ENCODE assay signal across 10 mouse cellular contexts in the genomic region with DNA sequence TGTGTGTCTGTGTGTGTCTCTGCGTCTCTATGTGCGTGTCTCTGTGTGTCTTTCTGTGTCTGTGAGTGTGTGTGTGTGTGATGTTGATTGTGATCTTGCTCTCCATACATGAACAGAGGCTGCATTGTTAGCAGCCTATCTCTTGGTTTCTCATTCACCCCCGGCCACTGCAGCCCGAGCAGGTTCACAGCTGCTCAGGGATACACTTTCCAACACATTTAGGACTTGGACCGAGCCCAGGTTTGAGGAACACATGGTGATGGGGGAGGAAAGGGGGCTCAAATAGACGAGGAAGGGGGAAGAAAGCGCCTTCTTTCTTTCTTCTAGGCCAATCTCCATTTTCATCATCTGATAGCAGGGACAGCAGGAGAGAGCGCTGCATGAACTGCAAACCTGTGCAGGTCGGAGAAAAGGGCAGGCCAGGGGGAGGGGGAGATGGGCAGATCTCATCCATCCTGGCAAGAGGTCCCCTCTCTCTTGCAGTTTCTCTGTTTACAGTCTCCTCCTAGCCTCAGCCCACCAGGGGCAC.
DNase-seq lines count a peak whose midpoint lies in the region; ATAC-seq and TF ChIP-seq lines count a peak whose summit lies in the region.
"Had no signal": no experiment of that assay in that cellular context is flagged by ENCODE, and none has a peak within 500 bp of the region (broad histone marks: within the 10 kb centered on the region; RNA-seq: fewer than 3 reads in every experiment).

No protein-coding gene starts in this region.

- H3K4me1 ChIP-seq in heart, embryonic 11.5 days (ENCODE audit: control insufficient read depth, insufficient read depth, low read length), result peaks cover 57% of the 10 kb centered on the region
- H3K4me1 ChIP-seq in neural tube, embryonic 12.5 days, result peaks cover 24% of the 10 kb centered on the region
- H3K4me1 ChIP-seq in intestine, postnatal 0 days (replicated peaks; ENCODE audit: control insufficient read depth, insufficient read depth, low read length), result peaks cover 4% of the 10 kb centered on the region; the same call in 1 of the 2 replicates
- peaks cover 69% of the 10 kb centered on the region for H3K4me1 ChIP-seq in stomach, embryonic 15.5 days

- H3K4me3 ChIP-seq in heart, embryonic 11.5 days (ENCODE audit: low read depth, low read length), result no peak overlapping the region
- no peak overlapping the region for H3K4me3 ChIP-seq in neural tube, embryonic 12.5 days
- no peak overlapping the region for H3K4me3 ChIP-seq in intestine, postnatal 0 days (ENCODE audit: low read depth, low read length)
- H3K4me3 ChIP-seq in stomach, embryonic 15.5 days (replicated peaks), result no peak overlapping the region

- H3K36me3 ChIP-seq in heart, embryonic 11.5 days (ENCODE audit: control insufficient read depth, insufficient read depth, low read length), result no peaks in the 10 kb centered on the region
- H3K36me3 ChIP-seq in neural tube, embryonic 12.5 days, result no peaks in the 10 kb centered on the region
- H3K36me3 ChIP-seq in intestine, postnatal 0 days (ENCODE audit: control insufficient read depth, insufficient read depth), result no peaks in the 10 kb centered on the region
- no peaks in the 10 kb centered on the region for H3K36me3 ChIP-seq in stomach, embryonic 15.5 days

- ATAC-seq in heart, embryonic 11.5 days (replicated peaks; ENCODE audit: insufficient number of reproducible peaks, low FRiP score, low TSS enrichment), result no peak
- ATAC-seq in neural tube, embryonic 12.5 days (ENCODE audit: low FRiP score, low read depth), result no peak
- ATAC-seq in intestine, postnatal 0 days, result no peak
- no peak for ATAC-seq in stomach, embryonic 15.5 days (ENCODE audit: insufficient read depth, low FRiP score, low read depth)

- H3K27ac ChIP-seq in heart, embryonic 11.5 days (ENCODE audit: low read depth, low read length), result peak overlapping the region; percentile 67; the same call in 1 of the 2 replicates
- H3K27ac ChIP-seq in neural tube, embryonic 12.5 days, result 0 out of 2 replicates have a peak overlapping the region, but pooled peaks have one; percentile 4
- H3K27ac ChIP-seq in intestine, postnatal 0 days (ENCODE audit: low read depth, low read length), result no peak overlapping the region
- H3K27ac ChIP-seq in stomach, embryonic 15.5 days, result peak overlapping the region; percentile 89

- H3K4me2 ChIP-seq in heart, embryonic 11.5 days, result no peak overlapping the region
- no peak overlapping the region for H3K4me2 ChIP-seq in neural tube, embryonic 12.5 days (replicated peaks)
- H3K4me2 ChIP-seq in intestine, postnatal 0 days (replicated peaks; ENCODE audit: low read depth), result no peak overlapping the region
- no peak overlapping the region for H3K4me2 ChIP-seq in stomach, embryonic 15.5 days

- intact Hi-C loops in heart, postnatal 14 days (cut with DNase I), result loop anchor here (5.0 kb wide), 1 partner anchor 73 kb away; no protein-coding TSS in a partner anchor

- 59% methylated on average over 9 of the region's 9 CpGs for WGBS in heart, embryonic 11.5 days (ENCODE audit: insufficient replicate concordance)
- WGBS in neural tube, embryonic 12.5 days, result 69% methylated on average over 9 of the region's 9 CpGs
- 47% methylated on average over 9 of the region's 9 CpGs for WGBS in intestine, postnatal 0 days
- 36% methylated on average over 9 of the region's 9 CpGs for WGBS in stomach, embryonic 15.5 days

- TF ChIP-seq CTCF in intestine, postnatal 0 days (IDR thresholded peaks at IDR 0.05; ENCODE audit: low read depth), result peak; percentile 43; the same call in 1 of the 2 replicates

- H3K9ac ChIP-seq in heart, embryonic 11.5 days (ENCODE audit: low read depth, low read length), result no peak overlapping the region
- no peak overlapping the region for H3K9ac ChIP-seq in neural tube, embryonic 12.5 days
- H3K9ac ChIP-seq in intestine, postnatal 0 days (ENCODE audit: low read depth, low read length), result no peak overlapping the region
- H3K9ac ChIP-seq in stomach, embryonic 15.5 days, result no peak overlapping the region

- no peaks in the 10 kb centered on the region for H3K9me3 ChIP-seq in heart, embryonic 11.5 days (replicated peaks; ENCODE audit: control insufficient read depth, low read length)
- no peaks in the 10 kb centered on the region for H3K9me3 ChIP-seq in neural tube, embryonic 12.5 days
- H3K9me3 ChIP-seq in intestine, postnatal 0 days (ENCODE audit: control insufficient read depth), result no peaks in the 10 kb centered on the region
- no peaks in the 10 kb centered on the region for H3K9me3 ChIP-seq in stomach, embryonic 15.5 days

- H3K27me3 ChIP-seq in heart, embryonic 11.5 days (ENCODE audit: control insufficient read depth, insufficient read depth, low read length), result no peaks in the 10 kb centered on the region
- H3K27me3 ChIP-seq in neural tube, embryonic 12.5 days (replicated peaks), result no peaks in the 10 kb centered on the region
- H3K27me3 ChIP-seq in intestine, postnatal 0 days (replicated peaks; ENCODE audit: control insufficient read depth, insufficient read depth, low read length), result no peaks in the 10 kb centered on the region
- no peaks in the 10 kb centered on the region for H3K27me3 ChIP-seq in stomach, embryonic 15.5 days (replicated peaks)

- no peak for DNase-seq in heart, postnatal 14 days
- no peak for DNase-seq in neural tube, embryonic 10.5 days (ENCODE audit: extremely low spot score, low spot score)
- DNase-seq in frontal cortex, postnatal 10 days (ENCODE audit: low spot score in 2 of 2), result no peak
- no peak for DNase-seq in c-Kit-positive CD71-positive TER-119-positive erythroid progenitor cells, embryonic 14.5 days (ENCODE audit: low spot score)
- DNase-seq: embryo, embryonic 11 days; kidney, adult 11 months had no signal
